16 mouse cellular contexts compared by ENCODE assay signal in genomic region chr13:113495595-113496285, GRCm38 (mm10).
DNase-seq lines count a peak whose midpoint lies in the region; ATAC-seq and TF ChIP-seq lines count a peak whose summit lies in the region.
"Had no signal": no experiment of that assay in that cellular context is flagged by ENCODE, and none has a peak within 500 bp of the region (broad histone marks: within the 10 kb centered on the region; RNA-seq: fewer than 3 reads in every experiment).

No protein-coding gene starts in this region.

- ATAC-seq in embryonic facial prominence, embryonic 14.5 days (ENCODE audit: low read depth), result no peak
- peak; percentile 34 for ATAC-seq in intestine, embryonic 15.5 days
- no peak for ATAC-seq in intestine, postnatal 0 days
- 0 out of 2 replicates have a peak, but pooled peaks have one; percentile 37 for ATAC-seq in kidney, embryonic 14.5 days (ENCODE audit: low FRiP score, low TSS enrichment)
- no peak for ATAC-seq in neural tube, embryonic 15.5 days (ENCODE audit: low FRiP score)
- ATAC-seq: midbrain, embryonic 13.5 days; Patski had no signal

- DNase-seq in embryonic facial prominence, embryonic 14.5 days (ENCODE audit: low spot score), result peak; percentile 86
- no peak for DNase-seq in embryonic facial prominence, embryonic 10.5 days (ENCODE audit: low spot score)
- DNase-seq in lung, postnatal 14 days, result peak; percentile 68
- no peak for DNase-seq in retina, embryonic 14.5 days (ENCODE audit: low spot score)
- DNase-seq: adrenal gland, adult 8-10 months; cerebellum, adult 2 months; right cerebral cortex, postnatal 14 days had no signal

- H3K4me2 ChIP-seq in embryonic facial prominence, embryonic 14.5 days (ENCODE audit: low read depth, low read length), result no peak overlapping the region
- H3K4me2 ChIP-seq in intestine, embryonic 15.5 days (replicated peaks), result no peak overlapping the region
- no peak overlapping the region for H3K4me2 ChIP-seq in intestine, postnatal 0 days (replicated peaks; ENCODE audit: low read depth)
- H3K4me2 ChIP-seq in kidney, embryonic 14.5 days (replicated peaks; ENCODE audit: low read depth, low read length), result no peak overlapping the region
- H3K4me2 ChIP-seq in neural tube, embryonic 15.5 days, result no peak overlapping the region
- H3K4me2 ChIP-seq: liver, embryonic 15.5 days; midbrain, embryonic 13.5 days; neural tube, embryonic 13.5 days had no signal

- 57% methylated on average over 5 of the region's 5 CpGs for whole genome bisulfite sequencing in embryonic facial prominence, embryonic 14.5 days
- WGBS in embryonic facial prominence, embryonic 10.5 days, result 77% methylated on average over 5 of the region's 5 CpGs
- 48% methylated on average over 5 of the region's 5 CpGs for WGBS in intestine, embryonic 15.5 days
- 35% methylated on average over 5 of the region's 5 CpGs for WGBS in intestine, postnatal 0 days
- 55% methylated on average over 5 of the region's 5 CpGs for WGBS in kidney, embryonic 14.5 days
- 57% methylated on average over 5 of the region's 5 CpGs for WGBS in neural tube, embryonic 15.5 days

- no peaks in the 10 kb centered on the region for H3K9me3 ChIP-seq in embryonic facial prominence, embryonic 14.5 days (ENCODE audit: control insufficient read depth, low read length)
- no peaks in the 10 kb centered on the region for H3K9me3 ChIP-seq in embryonic facial prominence, embryonic 10.5 days
- H3K9me3 ChIP-seq in intestine, embryonic 15.5 days, result no peaks in the 10 kb centered on the region
- H3K9me3 ChIP-seq in intestine, postnatal 0 days (ENCODE audit: control insufficient read depth), result no peaks in the 10 kb centered on the region
- H3K9me3 ChIP-seq in kidney, embryonic 14.5 days (ENCODE audit: control insufficient read depth, low read length), result no peaks in the 10 kb centered on the region
- no peaks in the 10 kb centered on the region for H3K9me3 ChIP-seq in neural tube, embryonic 15.5 days (replicated peaks)
- H3K9me3 ChIP-seq: liver, embryonic 15.5 days; midbrain, embryonic 13.5 days; neural tube, embryonic 13.5 days had no signal

- H3K9ac ChIP-seq in embryonic facial prominence, embryonic 14.5 days (ENCODE audit: low read depth, low read length), result no peak overlapping the region
- no peak overlapping the region for H3K9ac ChIP-seq in intestine, embryonic 15.5 days
- H3K9ac ChIP-seq in intestine, postnatal 0 days (ENCODE audit: low read depth, low read length), result no peak overlapping the region
- H3K9ac ChIP-seq in kidney, embryonic 14.5 days (ENCODE audit: low read depth, low read length), result no peak overlapping the region
- no peak overlapping the region for H3K9ac ChIP-seq in neural tube, embryonic 15.5 days (replicated peaks)
- H3K9ac ChIP-seq: liver, embryonic 15.5 days; midbrain, embryonic 13.5 days; neural tube, embryonic 13.5 days had no signal

- H3K27me3 ChIP-seq in embryonic facial prominence, embryonic 14.5 days (replicated peaks; ENCODE audit: control insufficient read depth, insufficient read depth, low read length), result no peaks in the 10 kb centered on the region
- H3K27me3 ChIP-seq in embryonic facial prominence, embryonic 10.5 days (replicated peaks; ENCODE audit: low read depth, poor library complexity, severe bottlenecking), result no peaks in the 10 kb centered on the region
- H3K27me3 ChIP-seq in intestine, embryonic 15.5 days (replicated peaks), result no peaks in the 10 kb centered on the region
- H3K27me3 ChIP-seq in intestine, postnatal 0 days (replicated peaks; ENCODE audit: control insufficient read depth, insufficient read depth, low read length), result no peaks in the 10 kb centered on the region
- H3K27me3 ChIP-seq in kidney, embryonic 14.5 days (ENCODE audit: control insufficient read depth, insufficient read depth, low read length), result no peaks in the 10 kb centered on the region
- no peaks in the 10 kb centered on the region for H3K27me3 ChIP-seq in neural tube, embryonic 15.5 days (replicated peaks)
- H3K27me3 ChIP-seq: liver, embryonic 15.5 days; midbrain, embryonic 13.5 days; neural tube, embryonic 13.5 days; Patski had no signal

- no peak for TF ChIP-seq CTCF in intestine, postnatal 0 days (IDR thresholded peaks at IDR 0.05; ENCODE audit: low read depth)

- peaks cover 3% of the 10 kb centered on the region; the same call in 1 of the 2 replicates for H3K4me1 ChIP-seq in embryonic facial prominence, embryonic 14.5 days (ENCODE audit: control insufficient read depth, insufficient read depth, low read length)
- no peaks in the 10 kb centered on the region for H3K4me1 ChIP-seq in embryonic facial prominence, embryonic 10.5 days
- peaks cover 2% of the 10 kb centered on the region; the same call in 1 of the 2 replicates for H3K4me1 ChIP-seq in intestine, embryonic 15.5 days (replicated peaks)
- no peaks in the 10 kb centered on the region for H3K4me1 ChIP-seq in intestine, postnatal 0 days (replicated peaks; ENCODE audit: control insufficient read depth, insufficient read depth, low read length)
- H3K4me1 ChIP-seq in kidney, embryonic 14.5 days (ENCODE audit: control insufficient read depth, insufficient read depth, low read length), result peaks cover 4% of the 10 kb centered on the region; the same call in 1 of the 2 replicates
- H3K4me1 ChIP-seq in neural tube, embryonic 15.5 days, result no peaks in the 10 kb centered on the region
- H3K4me1 ChIP-seq: liver, embryonic 15.5 days; midbrain, embryonic 13.5 days; neural tube, embryonic 13.5 days had no signal

- H3K4me3 ChIP-seq in embryonic facial prominence, embryonic 14.5 days (ENCODE audit: low read depth, low read length), result no peak overlapping the region
- H3K4me3 ChIP-seq in embryonic facial prominence, embryonic 10.5 days, result no peak overlapping the region
- H3K4me3 ChIP-seq in intestine, embryonic 15.5 days (replicated peaks), result no peak overlapping the region
- no peak overlapping the region for H3K4me3 ChIP-seq in intestine, postnatal 0 days (ENCODE audit: low read depth, low read length)
- no peak overlapping the region for H3K4me3 ChIP-seq in kidney, embryonic 14.5 days (ENCODE audit: low read length)
- no peak overlapping the region for H3K4me3 ChIP-seq in neural tube, embryonic 15.5 days (replicated peaks)
- H3K4me3 ChIP-seq: left cerebral cortex, adult 2 months; liver, embryonic 15.5 days; midbrain, embryonic 13.5 days; neural tube, embryonic 13.5 days had no signal

- no peaks in the 10 kb centered on the region for H3K36me3 ChIP-seq in embryonic facial prominence, embryonic 14.5 days (ENCODE audit: control insufficient read depth, insufficient read depth, low read length)
- H3K36me3 ChIP-seq in embryonic facial prominence, embryonic 10.5 days (replicated peaks), result no peaks in the 10 kb centered on the region
- no peaks in the 10 kb centered on the region for H3K36me3 ChIP-seq in intestine, embryonic 15.5 days
- no peaks in the 10 kb centered on the region for H3K36me3 ChIP-seq in intestine, postnatal 0 days (ENCODE audit: control insufficient read depth, insufficient read depth)
- H3K36me3 ChIP-seq in kidney, embryonic 14.5 days (ENCODE audit: control insufficient read depth, insufficient read depth, low read length), result no peaks in the 10 kb centered on the region
- no peaks in the 10 kb centered on the region for H3K36me3 ChIP-seq in neural tube, embryonic 15.5 days
- H3K36me3 ChIP-seq: liver, embryonic 15.5 days; midbrain, embryonic 13.5 days; neural tube, embryonic 13.5 days had no signal

- H3K27ac ChIP-seq in embryonic facial prominence, embryonic 14.5 days (replicated peaks; ENCODE audit: low read depth, low read length), result peak overlapping the region; percentile 54; the same call in 1 of the 2 replicates
- H3K27ac ChIP-seq in embryonic facial prominence, embryonic 10.5 days (replicated peaks), result no peak overlapping the region
- H3K27ac ChIP-seq in intestine, embryonic 15.5 days, result no peak overlapping the region
- H3K27ac ChIP-seq in intestine, postnatal 0 days (ENCODE audit: low read depth, low read length), result no peak overlapping the region
- H3K27ac ChIP-seq in kidney, embryonic 14.5 days (ENCODE audit: low read depth, low read length), result peak overlapping the region; percentile 26; the same call in 1 of the 2 replicates
- H3K27ac ChIP-seq in neural tube, embryonic 15.5 days (replicated peaks), result no peak overlapping the region
- H3K27ac ChIP-seq: left cerebral cortex, adult 2 months; liver, embryonic 15.5 days; midbrain, embryonic 13.5 days; neural tube, embryonic 13.5 days had no signal

Comparison
In these comparisons a context has a peak if more than half of its experiments do, and no peak if none do; other contexts are left out.
1. ATAC-seq: peak in intestine, embryonic 15.5 days (single experiment) and kidney, embryonic 14.5 days (single experiment); none in embryonic facial prominence, embryonic 14.5 days (single experiment), intestine, postnatal 0 days (single experiment) and neural tube, embryonic 15.5 days (single experiment).
2. DNase-seq: peak in embryonic facial prominence, embryonic 14.5 days (single experiment) and lung, postnatal 14 days (single experiment); none in embryonic facial prominence, embryonic 10.5 days (single experiment) and retina, embryonic 14.5 days (single experiment).
3. H3K27ac ChIP-seq: peak in embryonic facial prominence, embryonic 14.5 days (single experiment) and kidney, embryonic 14.5 days (single experiment); none in embryonic facial prominence, embryonic 10.5 days (single experiment), intestine, embryonic 15.5 days (single experiment), intestine, postnatal 0 days (single experiment) and neural tube, embryonic 15.5 days (single experiment).